Mouse (Mus musculus) MEL (cell line): Measurements from ENCODE around the gene Tnfaip1. TPM values are rescaled to one million over a fixed set of nuclear protein-coding genes. Genes with fewer than 3 reads are reported as not detected.
A peak's percentile ranks its signal among the peaks of the same experiment; 100 is the strongest.

Experiments
- DNase-seq: peaks from one replicate; pipeline ENCODE4 v3.0.0; 2011; ENCODE audit warnings: low read depth, low spot score
- H3K27ac ChIP-seq: 2 replicates; pipeline ENCODE4 v1.5.1; 2012; ENCODE audit warnings: low read depth, mild to moderate bottlenecking, control low read depth, low read length, moderate library complexity; ENCODE audit not compliant: control insufficient read depth
- H3K27me3 ChIP-seq, 2 experiments: fragments of 150-350 bp in 1 of 2; sonication (generic) in 1 of 2; 2 replicates each; pipeline ENCODE4 v1.6.1; 2012; ENCODE audit warnings: low read length in 2 of 2, mild to moderate bottlenecking in 2 of 2, improper control_type of control experiment in 1 of 2, moderate library complexity in 1 of 2; ENCODE audit not compliant: insufficient read depth in 2 of 2, control insufficient read depth in 1 of 2
- H3K36me3 ChIP-seq, 2 experiments: 2 replicates each; pipeline ENCODE4 v1.6.1; 2012 to 2014; ENCODE audit warnings: low read length in 2 of 2, improper control_type of control experiment in 1 of 2, inconsistent platforms in 1 of 2, mild to moderate bottlenecking in 1 of 2; ENCODE audit not compliant: insufficient read depth in 2 of 2, control insufficient read depth in 1 of 2
- H3K4me1 ChIP-seq, 2 experiments: fragments of 150-350 bp in 1 of 2; sonication (generic) in 1 of 2; 2 replicates each; pipeline ENCODE4 v1.6.1; 2012; ENCODE audit warnings: low read length in 2 of 2, improper control_type of control experiment in 1 of 2, mild to moderate bottlenecking in 1 of 2; ENCODE audit not compliant: insufficient read depth in 2 of 2, control insufficient read depth in 1 of 2
- H3K4me3 ChIP-seq, 2 experiments: fragments of 150-350 bp in 1 of 2; sonication (generic) in 1 of 2; 2 replicates each; pipeline ENCODE4 v1.5.1; 2012; ENCODE audit warnings: low read depth in 2 of 2, low read length in 2 of 2, mild to moderate bottlenecking in 2 of 2, moderate library complexity in 2 of 2, control low read depth in 1 of 2, improper control_type of control experiment in 1 of 2; ENCODE audit not compliant: control insufficient read depth in 1 of 2, insufficient read depth in 1 of 2
- H3K79me2 ChIP-seq: 2 replicates; pipeline ENCODE4 v1.6.1; 2012; ENCODE audit warnings: mild to moderate bottlenecking, low read length, moderate library complexity; ENCODE audit not compliant: control insufficient read depth, poor library complexity, insufficient read depth
- H3K9ac ChIP-seq: 2 replicates; pipeline ENCODE4 v1.6.1; 2012; ENCODE audit warnings: low read depth, mild to moderate bottlenecking, control low read depth, low read length, moderate library complexity; ENCODE audit not compliant: control insufficient read depth, poor library complexity, severe bottlenecking
- H3K9me3 ChIP-seq: fragments of 150-350 bp; sonication (generic); replicated peaks from 2 replicates; pipeline ENCODE4 v1.6.1; 2012; ENCODE audit warnings: mild to moderate bottlenecking, low read length, improper control_type of control experiment, moderate library complexity; ENCODE audit not compliant: insufficient read depth
- CHD1 ChIP-seq: IDR thresholded peaks from 2 replicates; pipeline ENCODE4 v1.6.1; 2012; ENCODE audit warnings: low read depth, mild to moderate bottlenecking, inconsistent platforms, low read length, improper control_type of control experiment
- CHD2 ChIP-seq: IDR thresholded peaks from 2 replicates; pipeline ENCODE4 v1.6.1; 2011; ENCODE audit warnings: low read length, improper control_type of control experiment
- CTCF ChIP-seq, 3 experiments: IDR thresholded peaks in 2 of 3; conservative IDR thresholded peaks in 1 of 3; 2 replicates each; pipeline ENCODE4 v1.5.1; 2011 to 2012; ENCODE audit warnings: low read length in 3 of 3, low read depth in 2 of 3, mild to moderate bottlenecking in 2 of 3, improper control_type of control experiment in 1 of 3, inconsistent platforms in 1 of 3, mixed read lengths in 1 of 3, moderate library complexity in 1 of 3; ENCODE audit not compliant: control insufficient read depth in 1 of 3, insufficient read depth in 1 of 3, poor library complexity in 1 of 3, severe bottlenecking in 1 of 3
- ELF1 ChIP-seq: IDR thresholded peaks from 2 replicates; pipeline ENCODE4 v1.6.1; 2014; ENCODE audit warnings: low read depth, mild to moderate bottlenecking, inconsistent platforms, low read length, improper control_type of control experiment, moderate library complexity
- EP300 ChIP-seq, 2 experiments: IDR thresholded peaks; 2 replicates each; pipeline ENCODE4 v1.6.1; 2011; ENCODE audit warnings: improper control_type of control experiment in 2 of 2, low read length in 2 of 2, low read depth in 1 of 2, mild to moderate bottlenecking in 1 of 2
- GABPA ChIP-seq: IDR thresholded peaks from 2 replicates; pipeline ENCODE4 v1.6.1; 2012; ENCODE audit warnings: low read depth, mild to moderate bottlenecking, inconsistent platforms, low read length, improper control_type of control experiment, moderate library complexity
- GATA1 ChIP-seq: IDR thresholded peaks from 2 replicates; pipeline ENCODE4 v1.6.1; 2011; ENCODE audit warnings: low read depth, low read length, improper control_type of control experiment
- KAT2A ChIP-seq: conservative IDR thresholded peaks from 2 replicates; pipeline ENCODE4 v1.6.1; 2012; ENCODE audit warnings: low read depth, low read length, improper control_type of control experiment, inconsistent platforms
- MAFK ChIP-seq: IDR thresholded peaks from 2 replicates; pipeline ENCODE4 v1.6.1; 2011; ENCODE audit warnings: low read depth, mild to moderate bottlenecking, low read length, improper control_type of control experiment, borderline replicate concordance
- MAZ ChIP-seq: IDR thresholded peaks from 2 replicates; pipeline ENCODE4 v1.6.1; 2012; ENCODE audit warnings: low read depth, mild to moderate bottlenecking, inconsistent platforms, low read length, improper control_type of control experiment
- MYB ChIP-seq: IDR thresholded peaks from 2 replicates; pipeline ENCODE4 v1.6.1; 2011; ENCODE audit warnings: mild to moderate bottlenecking, low read depth, low read length, improper control_type of control experiment
- NELFE ChIP-seq: IDR thresholded peaks from 2 replicates; pipeline ENCODE4 v1.6.1; 2011; ENCODE audit warnings: low read depth, low read length, improper control_type of control experiment
- NRF1 ChIP-seq: IDR thresholded peaks from 2 replicates; pipeline ENCODE4 v1.6.1; 2014; ENCODE audit warnings: low read depth, mild to moderate bottlenecking, inconsistent platforms, low read length, improper control_type of control experiment, moderate library complexity; ENCODE audit not compliant: poor library complexity, insufficient read depth, severe bottlenecking
- POLR2A ChIP-seq, 2 experiments: IDR thresholded peaks; 2 replicates each; pipeline ENCODE4 v1.6.1; 2011 to 2012; ENCODE audit warnings: low read length in 2 of 2, mild to moderate bottlenecking in 2 of 2, control low read depth in 1 of 2, improper control_type of control experiment in 1 of 2, low read depth in 1 of 2, moderate library complexity in 1 of 2; ENCODE audit not compliant: control insufficient read depth in 1 of 2, insufficient read depth in 1 of 2, poor library complexity in 1 of 2
- POLR2AphosphoS2 ChIP-seq: IDR thresholded peaks from 2 replicates; pipeline ENCODE4 v1.6.1; 2011; ENCODE audit warnings: low read length, improper control_type of control experiment
- POLR2AphosphoS5 ChIP-seq: IDR thresholded peaks from 2 replicates; pipeline ENCODE4 v1.6.1; 2012; ENCODE audit warnings: low read depth, borderline replicate concordance, mild to moderate bottlenecking, inconsistent platforms, low read length, moderate library complexity, mixed read lengths
- RAD21 ChIP-seq: IDR thresholded peaks from 2 replicates; pipeline ENCODE4 v1.6.1; 2011; ENCODE audit warnings: mild to moderate bottlenecking, low read depth, low read length, improper control_type of control experiment
- SIN3A ChIP-seq: IDR thresholded peaks from 2 replicates; pipeline ENCODE4 v1.6.1; 2012; ENCODE audit warnings: low read length, improper control_type of control experiment, inconsistent platforms
- SMC3 ChIP-seq: IDR thresholded peaks from 2 replicates; pipeline ENCODE4 v1.6.1; 2011; ENCODE audit warnings: low read depth, low read length, improper control_type of control experiment
- TAL1 ChIP-seq: IDR thresholded peaks from 2 replicates; pipeline ENCODE4 v1.6.1; 2012; ENCODE audit warnings: mild to moderate bottlenecking, inconsistent platforms, low read length, moderate library complexity, mixed read lengths
- TBP ChIP-seq: IDR thresholded peaks from 2 replicates; pipeline ENCODE4 v1.8.0; 2011; ENCODE audit warnings: low read depth, low read length, improper control_type of control experiment
- UBTF ChIP-seq: IDR thresholded peaks from 2 replicates; pipeline ENCODE4 v1.6.1; 2012; ENCODE audit warnings: low read depth, mild to moderate bottlenecking, inconsistent platforms, low read length, improper control_type of control experiment, moderate library complexity, borderline replicate concordance; ENCODE audit not compliant: insufficient read depth
- USF1 ChIP-seq: IDR thresholded peaks from 2 replicates; pipeline ENCODE4 v1.6.1; 2014; ENCODE audit warnings: low read depth, mild to moderate bottlenecking, inconsistent platforms, low read length, improper control_type of control experiment, moderate library complexity
- USF2 ChIP-seq, 2 experiments: IDR thresholded peaks; 2 replicates each; pipeline ENCODE4 v1.6.1; 2011 to 2012; ENCODE audit warnings: improper control_type of control experiment in 2 of 2, low read length in 2 of 2, borderline replicate concordance in 1 of 2, inconsistent platforms in 1 of 2, low read depth in 1 of 2, mild to moderate bottlenecking in 1 of 2; ENCODE audit not compliant: insufficient read depth in 1 of 2
- ZMIZ1 ChIP-seq: IDR thresholded peaks from 2 replicates; pipeline ENCODE4 v1.6.1; 2012; ENCODE audit warnings: low read depth, mild to moderate bottlenecking, inconsistent platforms, low read length, improper control_type of control experiment, moderate library complexity
- ZNF384 ChIP-seq: IDR thresholded peaks from 2 replicates; pipeline ENCODE4 v1.6.1; 2012; ENCODE audit warnings: low read depth, mild to moderate bottlenecking, inconsistent platforms, low read length, improper control_type of control experiment
- polyA plus RNA-seq, 2 experiments: library from polyadenylated mRNA; stranded (reverse) in 1 of 2; unstranded in 1 of 2; fragments of >175 nt in 1 of 2; fragments of >200 nt in 1 of 2; gene quantifications; 2 replicates each; pipeline versions ENCODE4 v1.2.1 to v1.2.4; 2012; ENCODE audit warnings: low replicate concordance in 2 of 2, low read depth in 1 of 2; ENCODE audit not compliant: insufficient read length in 2 of 2, insufficient read depth in 1 of 2, missing spikeins in 1 of 2
- total RNA-seq: library from RNA; depleted of rRNA; stranded (reverse); fragments of 300-350 nt; gene quantifications from 2 replicates; pipeline ENCODE4 v1.2.3, GENCODE M21; 2012

Gene Tnfaip1
- total and polyA plus RNA-seq, 3 experiments: 3.9 to 7.4 TPM; not detected in 1

DNA sequence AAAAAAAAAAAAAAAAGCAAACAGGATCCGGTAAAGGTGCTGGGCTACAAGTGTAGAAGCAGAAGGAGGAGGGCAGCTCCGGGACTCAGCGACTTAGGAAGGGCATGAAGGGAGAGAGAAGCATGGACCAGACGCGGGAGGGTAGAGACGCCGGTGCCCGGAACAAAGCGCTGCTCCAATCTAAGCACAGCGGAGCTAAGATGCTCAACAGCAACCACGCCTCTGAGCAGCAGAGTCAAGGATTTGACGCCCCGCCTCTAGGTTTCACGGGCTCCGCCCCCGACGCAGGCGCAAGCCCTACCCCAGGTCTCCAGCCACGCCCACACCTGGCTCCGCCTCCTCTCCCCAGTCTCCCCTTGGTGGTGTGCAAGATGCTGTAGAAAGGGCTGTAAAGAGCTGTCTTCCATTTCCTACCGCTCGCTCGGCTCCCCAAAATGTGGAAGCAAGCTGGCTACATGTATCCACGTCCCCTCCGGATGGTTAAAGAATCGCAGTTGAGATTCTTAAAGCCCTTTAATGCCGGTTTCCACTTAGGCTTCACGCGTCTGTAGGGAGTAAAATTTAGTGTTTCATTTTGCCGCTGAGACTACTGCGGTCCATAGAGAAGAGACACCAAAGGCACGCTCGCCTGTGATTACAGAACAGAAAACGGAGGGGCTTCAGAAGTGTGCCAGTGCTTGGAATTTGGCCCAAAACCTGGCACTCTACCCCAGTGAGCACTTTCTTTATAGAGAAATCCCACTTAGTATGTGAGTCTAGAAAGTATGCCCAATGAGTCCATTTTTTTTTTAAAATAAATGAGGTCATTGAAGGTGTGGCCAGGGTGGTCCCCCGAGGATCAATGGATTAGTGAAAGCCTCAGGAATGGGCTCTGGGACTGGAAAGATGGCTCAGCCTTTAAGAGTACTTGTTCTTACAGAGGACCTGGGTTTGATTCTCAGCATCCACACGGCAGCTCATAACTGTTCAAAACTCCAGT is 38.3 kb downstream of the Tnfaip1 start, which contains the start of gene Sarm1 (continued):
- TF ChIP-seq MYB (no peak), KAT2A (0 out of 2 replicates have a peak, but pooled peaks have one; percentile 15), MAZ (peak; percentile 31; the same call in 1 of the 2 replicates), USF2 (IDR thresholded peaks at IDR 0.05; ENCODE audit: borderline replicate concordance in 1 of 2, insufficient read depth in 1 of 2, low read depth in 1 of 2, low read length in 2 of 2) (no peak), NELFE (peak; percentile 88), TBP (peak; percentile 78), CTCF (IDR thresholded peaks at IDR 0.05 in 2 of 3, conservative IDR thresholded peaks at IDR 0.05 in 1 of 3; ENCODE audit: control insufficient read depth in 1 of 3, insufficient read depth in 1 of 3, low read depth in 2 of 3, low read length in 3 of 3, poor library complexity in 1 of 3, severe bottlenecking in 1 of 3) (no peak), POLR2A (IDR thresholded peaks at IDR 0.05; ENCODE audit: control insufficient read depth in 1 of 2, insufficient read depth in 1 of 2, low read depth in 1 of 2, low read length in 2 of 2, poor library complexity in 1 of 2) (peak; percentile 58 to 91; a peak in 3 of 4 replicates), NRF1 (peak; percentile 97), UBTF (no peak), POLR2AphosphoS2 (peak; percentile 68; the same call in 1 of the 2 replicates), TAL1 (no peak), CHD2 (no peak), GABPA (no peak), RAD21 (no peak), SIN3A (peak; percentile 76; the same call in 1 of the 2 replicates), SMC3 (no peak; the same call in 1 of the 2 replicates), POLR2AphosphoS5 (no peak), GATA1 (no peak), ZNF384 (peak; percentile 80), USF1 (0 out of 2 replicates have a peak, but pooled peaks have one; percentile 28)
- TF ChIP-seq, all 39 proteins: peak for 16

DNA sequence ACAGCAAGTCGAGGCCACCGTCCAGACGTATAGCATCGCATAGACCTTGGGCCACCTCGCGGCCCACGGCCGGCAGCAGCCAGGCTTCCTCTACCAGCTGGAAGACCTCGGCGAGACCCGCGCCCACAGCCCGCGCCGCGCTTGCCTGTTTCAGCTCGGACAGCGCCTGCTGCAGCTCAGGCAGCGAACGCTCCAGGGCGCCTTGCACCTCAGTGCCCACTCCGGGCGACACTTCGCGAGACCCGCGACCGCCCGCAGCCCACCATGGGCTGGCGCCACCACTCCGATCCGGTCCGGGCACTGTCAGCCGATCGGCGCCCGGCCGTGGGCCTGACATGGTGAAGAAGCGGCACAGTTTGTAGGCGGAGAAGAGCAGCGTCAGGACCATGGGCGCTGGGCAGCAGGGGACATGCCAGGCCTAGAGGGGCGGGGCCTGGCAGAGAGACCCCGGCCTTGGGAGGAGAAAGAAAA is 39.0 kb downstream of the Tnfaip1 start:
- Histone ChIP-seq H3K9me3 (no peaks in the 10 kb centered on the region), H3K27ac (no peak overlapping the region), H3K79me2 (no peaks in the 10 kb centered on the region), H3K4me3 (peak overlapping the region in 1 of 2 experiments; percentile 22; a peak in 2 of 4 replicates), H3K36me3 (peaks cover 0 to 7% of the 10 kb centered on the region in 2 experiments; a peak in 1 of 4 replicates), H3K27me3 (peaks cover 0 to 1% of the 10 kb centered on the region in 2 experiments; a peak in 3 of 4 replicates), H3K9ac (no peak overlapping the region), H3K4me1 (peaks cover 0 to 17% of the 10 kb centered on the region in 2 experiments; a peak in 2 of 4 replicates)
- no peak for DNase-seq
- no peak for TF ChIP-seq POLR2AphosphoS5
- TF ChIP-seq EP300 (IDR thresholded peaks at IDR 0.05; ENCODE audit: low read depth in 1 of 2, low read length in 2 of 2): no peak
- no peak for TF ChIP-seq TAL1
- no peak for TF ChIP-seq USF2 (IDR thresholded peaks at IDR 0.05; ENCODE audit: borderline replicate concordance in 1 of 2, insufficient read depth in 1 of 2, low read depth in 1 of 2, low read length in 2 of 2)
- TF ChIP-seq POLR2A (IDR thresholded peaks at IDR 0.05; ENCODE audit: control insufficient read depth in 1 of 2, insufficient read depth in 1 of 2, low read depth in 1 of 2, low read length in 2 of 2, poor library complexity in 1 of 2): no peak
- no peak for TF ChIP-seq ZMIZ1
- TF ChIP-seq ELF1: no peak
- TF ChIP-seq MAFK: no peak
- no peak for TF ChIP-seq MAZ
- TF ChIP-seq CHD1: no peak
- no peak for TF ChIP-seq USF1
